ENCODE assay signal across 8 mouse cellular contexts in genomic region chr6:38550250-38551061, GRCm38 (mm10). TPM values are rescaled to one million over a fixed set of nuclear protein-coding genes. Genes with fewer than 3 reads are reported as not detected.
A peak's percentile ranks its signal among the peaks of the same experiment; 100 is the strongest.
DNase-seq lines count a peak whose midpoint lies in the region; ATAC-seq and TF ChIP-seq lines count a peak whose summit lies in the region.

No protein-coding gene starts in this region.

- H3K27me3 ChIP-seq in thymus, adult 2 months (ENCODE audit: control insufficient read depth, insufficient read depth, low read length): no peaks in the 10 kb centered on the region
- H3K27me3 ChIP-seq in forebrain, embryonic 13.5 days: no peaks in the 10 kb centered on the region
- H3K27me3 ChIP-seq in midbrain, embryonic 15.5 days (replicated peaks): no peaks in the 10 kb centered on the region

- peak overlapping the region; percentile 60 for H3K4me3 ChIP-seq in thymus, adult 2 months (ENCODE audit: control insufficient read depth, insufficient read depth, low read length)
- peak overlapping the region; percentile 70 for H3K4me3 ChIP-seq in forebrain, embryonic 13.5 days
- H3K4me3 ChIP-seq in midbrain, embryonic 15.5 days: peak overlapping the region; percentile 80

- no peaks in the 10 kb centered on the region for H3K9me3 ChIP-seq in forebrain, embryonic 13.5 days (replicated peaks)
- H3K9me3 ChIP-seq in midbrain, embryonic 15.5 days: no peaks in the 10 kb centered on the region

- no peak for TF ChIP-seq CTCF in thymus, adult 2 months (IDR thresholded peaks at IDR 0.05; ENCODE audit: borderline replicate concordance, control insufficient read depth, extremely low read depth, insufficient read depth, low read length, poor library complexity)

- H3K27ac ChIP-seq in thymus, adult 2 months (ENCODE audit: control insufficient read depth, insufficient read depth, low read length): peak overlapping the region; percentile 70
- H3K27ac ChIP-seq in forebrain, embryonic 13.5 days: peak overlapping the region; percentile 99
- peak overlapping the region; percentile 99 for H3K27ac ChIP-seq in midbrain, embryonic 15.5 days

- TF ChIP-seq POLR2A in thymus, adult 2 months (IDR thresholded peaks at IDR 0.05; ENCODE audit: control insufficient read depth, extremely low read depth, insufficient read depth, low read length, poor library complexity): no peak

- ATAC-seq in forebrain, embryonic 13.5 days: peak; percentile 28
- ATAC-seq in hematopoietic stem cell, adult 5-6 weeks (replicated peaks in 1 of 2; ENCODE audit: insufficient read depth in 1 of 2, low FRiP score in 2 of 2, low TSS enrichment in 1 of 2, low read depth in 1 of 2, poor library complexity in 2 of 2, severe bottlenecking in 2 of 2): peak; percentile 48 to 60; a peak in 3 of 4 replicates
- ATAC-seq in midbrain, embryonic 15.5 days (replicated peaks): peak; percentile 1

- H3K9ac ChIP-seq in forebrain, embryonic 13.5 days: peak overlapping the region; percentile 89
- peak overlapping the region; percentile 86 for H3K9ac ChIP-seq in midbrain, embryonic 15.5 days

- DNase-seq in thymus, adult 2 months: no peak
- no peak for DNase-seq in thymus, postnatal 4 days
- peak; percentile 66 for DNase-seq in adrenal gland, postnatal 25 days
- peak; percentile 88 for DNase-seq in liver
- DNase-seq in yolk sac, embryonic 10.5 days (ENCODE audit: low spot score): no peak

- H3K36me3 ChIP-seq in thymus, adult 2 months (ENCODE audit: control insufficient read depth, insufficient read depth, low read length): no peaks in the 10 kb centered on the region
- 0 out of 2 replicates have a peak, but pooled peaks cover 4% of the 10 kb centered on the region for H3K36me3 ChIP-seq in forebrain, embryonic 13.5 days (ENCODE audit: poor library complexity, severe bottlenecking)
- no peaks in the 10 kb centered on the region for H3K36me3 ChIP-seq in midbrain, embryonic 15.5 days (replicated peaks)

- 3% methylated on average over 28 of the region's 28 CpGs for WGBS in thymus, adult 2 months
- whole genome bisulfite sequencing in forebrain, embryonic 13.5 days: 7% methylated on average over 28 of the region's 28 CpGs
- 7% methylated on average over 28 of the region's 28 CpGs for WGBS in midbrain, embryonic 15.5 days

- H3K4me1 ChIP-seq in thymus, adult 2 months (replicated peaks; ENCODE audit: control insufficient read depth, insufficient read depth, low read length): no peaks in the 10 kb centered on the region
- H3K4me1 ChIP-seq in forebrain, embryonic 13.5 days: peaks cover 26% of the 10 kb centered on the region
- H3K4me1 ChIP-seq in midbrain, embryonic 15.5 days: peaks cover 23% of the 10 kb centered on the region

- H3K4me2 ChIP-seq in forebrain, embryonic 13.5 days: peak overlapping the region; percentile 80
- peak overlapping the region; percentile 82 for H3K4me2 ChIP-seq in midbrain, embryonic 15.5 days

RNA-seq across cellular contexts. Expression of gene Luc7l2, which starts 0.7 kb away (rescaled TPM):
- 48.5 and 64.3 TPM in 2 replicates for polyA plus RNA-seq in thymus, adult 2 months (2012; rRNA removed)
- 213 and 228 TPM in 2 replicates for total RNA-seq in adrenal gland, postnatal 25 days (2021)
- polyA plus RNA-seq in forebrain, embryonic 13.5 days (2015; fragmentation: Nextera tagmentation; extraction: Ambion mirVana): 40.1 and 40.9 TPM in 2 replicates
- total RNA-seq in hematopoietic stem cell, adult 5-6 weeks (2017): 342 and 369 TPM in 2 replicates
- polyA plus RNA-seq in midbrain, embryonic 15.5 days (2015; fragmentation: Nextera tagmentation; extraction: Ambion mirVana): 35.4 and 40.9 TPM in 2 replicates

RNA-seq across cellular contexts. Expression of gene Fmc1, which starts 17.2 kb away (rescaled TPM):
- 152 and 185 TPM in 2 replicates for polyA plus RNA-seq in thymus, adult 2 months (2012; rRNA removed)
- 102 and 114 TPM in 2 replicates for total RNA-seq in adrenal gland, postnatal 25 days (2021)
- 152 and 177 TPM in 2 replicates for polyA plus RNA-seq in forebrain, embryonic 13.5 days (2015; fragmentation: Nextera tagmentation; extraction: Ambion mirVana)
- total RNA-seq in hematopoietic stem cell, adult 5-6 weeks (2017): 40.5 and 47.7 TPM in 2 replicates
- polyA plus RNA-seq in midbrain, embryonic 15.5 days (2015; fragmentation: Nextera tagmentation; extraction: Ambion mirVana): 191 and 193 TPM in 2 replicates

Comparison
In these comparisons a context has a peak if more than half of its experiments do, and no peak if none do; other contexts are left out.
1. DNase-seq: peak in adrenal gland, postnatal 25 days (single experiment) and liver (single experiment); none in thymus, adult 2 months (single experiment), thymus, postnatal 4 days (single experiment) and yolk sac, embryonic 10.5 days (single experiment).
2. ATAC-seq: peak in every context shown above with its lines; median percentile 54 in hematopoietic stem cell, adult 5-6 weeks; 28 in forebrain, embryonic 13.5 days; 1 in midbrain, embryonic 15.5 days.
3. Peak in every context shown above with its lines, with median percentiles within 50 percentile points of each other: H3K27ac ChIP-seq and H3K4me3 ChIP-seq.